Mouse (Mus musculus) embryonic fibroblast, embryonic 13.5 days (primary cell): ENCODE measurements at regions not wholly inside any gene's neighbourhood (a gene's known extent, or its start where the extent isn't known, plus 50 kb on each side); places are given as distances from the start of the nearest gene placed in this dataset.

Experiments
- CTCF ChIP-seq: IDR thresholded peaks from 2 replicates; pipeline ENCODE4 v1.5.1; 2011; ENCODE audit warnings: mild to moderate bottlenecking, control low read depth, low read length, moderate library complexity, borderline replicate concordance; ENCODE audit not compliant: insufficient read depth
- POLR2A ChIP-seq: IDR thresholded peaks from 2 replicates; pipeline ENCODE4 v1.6.1; 2011; ENCODE audit warnings: low read depth, mild to moderate bottlenecking, control low read depth, low read length, moderate library complexity

DNA sequence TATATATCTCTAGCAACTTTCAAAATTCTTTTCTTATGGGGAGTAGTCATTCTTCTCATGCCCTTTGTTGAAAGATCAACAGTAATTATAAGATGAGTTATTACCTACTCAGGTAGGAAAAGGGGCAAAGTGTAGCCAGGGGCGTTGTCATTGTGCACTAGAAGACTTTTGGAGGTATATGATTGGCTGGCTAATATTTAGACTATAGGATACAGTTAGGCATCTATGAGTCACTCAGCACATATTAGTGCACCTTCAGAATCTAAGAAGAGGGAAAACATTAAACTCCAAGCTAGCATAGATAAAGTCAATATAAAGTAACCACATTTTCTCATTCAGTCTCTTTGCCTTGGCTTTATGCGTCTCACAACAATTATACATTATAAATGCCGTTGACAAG, 199.8 kb downstream of the Plk2 start:
- TF ChIP-seq CTCF, result no peak
- no peak for TF ChIP-seq POLR2A
